Mouse (Mus musculus): ENCODE data around the gene Gla. TPM values are rescaled to one million over a fixed set of nuclear protein-coding genes. Genes with fewer than 3 reads are reported as not detected.

Gla gene
- total and polyA plus RNA-seq, 3 experiments = 0.84 to 1.7 (median 1.7) TPM

- TF ChIP-seq EP300 (IDR thresholded peaks at IDR 0.05; ENCODE audit: insufficient read depth, low read depth, low read length) = no peak
- 0 out of 2 replicates have a peak, but pooled peaks have one; percentile 5 for TF ChIP-seq CTCF (IDR thresholded peaks at IDR 0.05)
- TF ChIP-seq POLR2A (IDR thresholded peaks at IDR 0.05; ENCODE audit: insufficient read depth, low read depth, low read length) = no peak
- WGBS = 13% methylated on average over 38 of the region's 43 CpGs
- H3K4me3 ChIP-seq = peak overlapping the region; percentile 62
- peaks cover 2% of the 10 kb centered on the region for H3K4me1 ChIP-seq (ENCODE audit: control insufficient read depth, insufficient read depth, low read length)
- peak overlapping the region; percentile 78 for H3K9ac ChIP-seq (ENCODE audit: low read depth, low read length)
- intact Hi-C loops (cut with DNase I) = loop anchor here (2.0 to 5.0 kb wide), 2 partner anchors 17 to 406 kb away; partner anchors contain the start of genes Rpl36a and Zmat1
- DNase-seq = no peak
- no peaks in the 10 kb centered on the region for H3K79me2 ChIP-seq (replicated peaks; ENCODE audit: control insufficient read depth, insufficient read depth, low read length)
- H3K27me3 ChIP-seq (ENCODE audit: control insufficient read depth, insufficient read depth, low read length) = no peaks in the 10 kb centered on the region
- H3K36me3 ChIP-seq (ENCODE audit: control insufficient read depth, insufficient read depth, low read length) = 0 out of 2 replicates have a peak, but pooled peaks cover 2% of the 10 kb centered on the region
- H3K27ac ChIP-seq = peak overlapping the region; percentile 94
Observed at GRCm38 (mm10) chrX:134601380-134602120, 625 bp upstream of the Gla start.

- Histone ChIP-seq H3K27me3 (ENCODE audit: control insufficient read depth, insufficient read depth, low read length) (no peaks in the 10 kb centered on the region), H3K4me3 (peak overlapping the region; percentile 66), H3K9ac (ENCODE audit: low read depth, low read length) (peak overlapping the region; percentile 75; the same call in 1 of the 2 replicates), H3K4me1 (ENCODE audit: control insufficient read depth, insufficient read depth, low read length) (peaks cover 2% of the 10 kb centered on the region), H3K36me3 (ENCODE audit: control insufficient read depth, insufficient read depth, low read length) (0 out of 2 replicates have a peak, but pooled peaks cover 2% of the 10 kb centered on the region), H3K79me2 (replicated peaks; ENCODE audit: control insufficient read depth, insufficient read depth, low read length) (no peaks in the 10 kb centered on the region), H3K27ac (peak overlapping the region; percentile 77)
- WGBS = 25% methylated on average over 10 of the region's 10 CpGs
- DNase-seq = no peak
- no peak for TF ChIP-seq POLR2A (IDR thresholded peaks at IDR 0.05; ENCODE audit: insufficient read depth, low read depth, low read length)
- no peak for TF ChIP-seq EP300 (IDR thresholded peaks at IDR 0.05; ENCODE audit: insufficient read depth, low read depth, low read length)
- no peak for TF ChIP-seq CTCF (IDR thresholded peaks at IDR 0.05)
- intact Hi-C loops (cut with DNase I) = loop anchor here (2.0 to 10.0 kb wide), 3 partner anchors 15 to 1645 kb away; partner anchors contain the start of genes Rpl36a, Tceal9 and Zmat1
Observed at GRCm38 (mm10) chrX:134599922-134600565, 881 bp downstream of the Gla start.

- no peak for TF ChIP-seq CTCF (IDR thresholded peaks at IDR 0.05)
- no peak for TF ChIP-seq EP300 (IDR thresholded peaks at IDR 0.05; ENCODE audit: insufficient read depth, low read depth, low read length)
- no peak for TF ChIP-seq POLR2A (IDR thresholded peaks at IDR 0.05; ENCODE audit: insufficient read depth, low read depth, low read length)
- WGBS = 48% methylated on average over 5 of the region's 5 CpGs
- H3K4me1 ChIP-seq (ENCODE audit: control insufficient read depth, insufficient read depth, low read length) = no peaks in the 10 kb centered on the region
- intact Hi-C loops (cut with DNase I) = loop anchor here (5.0 to 10.0 kb wide), 2 partner anchors 48 to 1655 kb away; partner anchors contain the start of genes Tceal9 and Timm8a1
- DNase-seq = no peak
- H3K9ac ChIP-seq (ENCODE audit: low read depth, low read length) = no peak overlapping the region
- no peak overlapping the region for H3K4me3 ChIP-seq
- no peaks in the 10 kb centered on the region for H3K79me2 ChIP-seq (replicated peaks; ENCODE audit: control insufficient read depth, insufficient read depth, low read length)
- no peaks in the 10 kb centered on the region for H3K27me3 ChIP-seq (ENCODE audit: control insufficient read depth, insufficient read depth, low read length)
- H3K27ac ChIP-seq = no peak overlapping the region
- H3K36me3 ChIP-seq (ENCODE audit: control insufficient read depth, insufficient read depth, low read length) = no peaks in the 10 kb centered on the region
Observed at GRCm38 (mm10) chrX:134589836-134590235, 11.1 kb downstream of the Gla start.

DNA sequence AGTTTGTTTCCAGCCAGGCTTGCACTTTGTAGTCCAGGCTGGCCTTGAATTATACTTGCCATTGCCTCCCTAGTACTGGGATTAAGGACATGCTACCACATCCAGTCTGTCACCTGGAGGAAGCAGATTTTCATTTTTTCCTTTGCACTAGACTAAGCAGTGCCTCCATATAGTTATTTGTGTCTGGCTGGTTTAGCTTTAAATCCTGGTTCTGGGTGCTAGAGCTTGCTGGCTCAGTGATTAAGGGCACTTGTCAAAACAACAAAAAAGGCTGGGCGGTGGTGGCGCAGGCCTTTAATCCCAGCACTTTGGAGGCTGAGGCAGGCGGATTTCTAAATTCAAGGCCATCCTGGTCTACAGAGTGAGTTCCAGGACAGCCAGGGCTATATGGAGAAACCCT lies 11.9 kb downstream of the Gla start:
- Histone ChIP-seq H3K36me3 (ENCODE audit: control insufficient read depth, insufficient read depth, low read length) (no peaks in the 10 kb centered on the region), H3K4me3 (no peak overlapping the region), H3K79me2 (replicated peaks; ENCODE audit: control insufficient read depth, insufficient read depth, low read length) (no peaks in the 10 kb centered on the region), H3K27me3 (ENCODE audit: control insufficient read depth, insufficient read depth, low read length) (no peaks in the 10 kb centered on the region), H3K9ac (ENCODE audit: low read depth, low read length) (no peak overlapping the region), H3K4me1 (ENCODE audit: control insufficient read depth, insufficient read depth, low read length) (no peaks in the 10 kb centered on the region), H3K27ac (no peak overlapping the region)
- no peak for DNase-seq
- 93% methylated on average over 3 of the region's 3 CpGs for WGBS
- TF ChIP-seq EP300 (IDR thresholded peaks at IDR 0.05; ENCODE audit: insufficient read depth, low read depth, low read length) (no peak), POLR2A (IDR thresholded peaks at IDR 0.05; ENCODE audit: insufficient read depth, low read depth, low read length) (no peak)
- intact Hi-C loops (cut with DNase I) = loop anchor here (5.0 kb wide), 1 partner anchor 47 kb away; the partner anchor contains the start of gene Timm8a1

- WGBS = 78% methylated on average over 4 of the region's 4 CpGs
- no peaks in the 10 kb centered on the region for H3K27me3 ChIP-seq (ENCODE audit: control insufficient read depth, insufficient read depth, low read length)
- intact Hi-C loops (cut with DNase I) = loop anchor here (5.0 kb wide), 1 partner anchor 46 kb away; the partner anchor contains the start of gene Timm8a1
- DNase-seq = no peak
- no peak overlapping the region for H3K9ac ChIP-seq (ENCODE audit: low read depth, low read length)
- no peaks in the 10 kb centered on the region for H3K4me1 ChIP-seq (ENCODE audit: control insufficient read depth, insufficient read depth, low read length)
- no peaks in the 10 kb centered on the region for H3K79me2 ChIP-seq (replicated peaks; ENCODE audit: control insufficient read depth, insufficient read depth, low read length)
- TF ChIP-seq EP300 (IDR thresholded peaks at IDR 0.05; ENCODE audit: insufficient read depth, low read depth, low read length) (no peak), CTCF (IDR thresholded peaks at IDR 0.05) (no peak), POLR2A (IDR thresholded peaks at IDR 0.05; ENCODE audit: insufficient read depth, low read depth, low read length) (no peak)
- no peak overlapping the region for H3K27ac ChIP-seq
- no peak overlapping the region for H3K4me3 ChIP-seq
- no peaks in the 10 kb centered on the region for H3K36me3 ChIP-seq (ENCODE audit: control insufficient read depth, insufficient read depth, low read length)
Observed at GRCm38 (mm10) chrX:134588261-134588660, 12.7 kb downstream of the Gla start.
